Mouse (Mus musculus): ENCODE data around the gene Fkbp2. TPM values are rescaled to one million over a fixed set of nuclear protein-coding genes. Genes with fewer than 3 reads are reported as not detected.

The Fkbp2 gene
- total and polyA plus RNA-seq, 2 experiments from 2014 or later: 8.3 to 169 TPM

- peaks cover 4% of the 10 kb centered on the region; the same call in 1 of the 2 replicates for H3K36me3 ChIP-seq (ENCODE audit: insufficient read depth, low read length)
- ATAC-seq: peak; percentile 21
- peak within 1 kb of the TSS; percentile 90 for H3K27ac ChIP-seq
- under 1% methylated on average over 16 of the region's 16 CpGs for WGBS
- H3K4me2 ChIP-seq (ENCODE audit: low read depth, low read length): peak within 1 kb of the TSS; percentile 90
- DNase-seq (ENCODE audit: low spot score): peak; percentile 95
- 0 out of 2 replicates have a peak, but pooled peaks cover under 1% of the 10 kb centered on the region for H3K27me3 ChIP-seq (ENCODE audit: insufficient read depth, low read length)
- peaks cover 23% of the 10 kb centered on the region for H3K4me1 ChIP-seq (ENCODE audit: insufficient read depth, low read length)
- peak within 1 kb of the TSS; percentile 62 for H3K4me3 ChIP-seq (ENCODE audit: low read length)
- TF ChIP-seq CTCF (IDR thresholded peaks at IDR 0.05; ENCODE audit: low read depth): peak; percentile 68
- no peaks in the 10 kb centered on the region for H3K9me3 ChIP-seq (ENCODE audit: low read length)
- H3K9ac ChIP-seq (replicated peaks; ENCODE audit: low read length): peak within 1 kb of the TSS; percentile 76
Observed at GRCm38 (mm10) chr19:6975537-6976521, 4.5 kb downstream of the Fkbp2 start, which contains the start of gene Plcb3. TSS of gene Plcb3 (minus strand) at chr19:6976470.

- peak; percentile 89 for DNase-seq (ENCODE audit: low spot score)
- Histone ChIP-seq H3K4me1 (ENCODE audit: insufficient read depth, low read length) (peaks cover 22% of the 10 kb centered on the region), H3K4me2 (ENCODE audit: low read depth, low read length) (peak within 1 kb of the TSS; percentile 90), H3K27me3 (ENCODE audit: insufficient read depth, low read length) (0 out of 2 replicates have a peak, but pooled peaks cover 3% of the 10 kb centered on the region), H3K9me3 (ENCODE audit: low read length) (no peaks in the 10 kb centered on the region), H3K36me3 (ENCODE audit: insufficient read depth, low read length) (peaks cover 4% of the 10 kb centered on the region; the same call in 1 of the 2 replicates), H3K4me3 (ENCODE audit: low read length) (peak within 1 kb of the TSS; percentile 62), H3K27ac (peak within 1 kb of the TSS; percentile 90), H3K9ac (replicated peaks; ENCODE audit: low read length) (peak within 1 kb of the TSS; percentile 76)
- TF ChIP-seq CTCF (IDR thresholded peaks at IDR 0.05; ENCODE audit: low read depth): no peak
- peak; percentile 56 for ATAC-seq
- WGBS: under 1% methylated on average over 70 of the region's 84 CpGs
Observed at GRCm38 (mm10) chr19:6974211-6975205, 5.8 kb downstream of the Fkbp2 start, which contains the start of gene Ppp1r14b. TSS of gene Ppp1r14b (plus strand) at chr19:6974968.

- Histone ChIP-seq H3K4me1 (ENCODE audit: insufficient read depth, low read length) (peaks cover 17% of the 10 kb centered on the region), H3K9ac (replicated peaks; ENCODE audit: low read length) (peak overlapping the region; percentile 76; the same call in 1 of the 2 replicates), H3K4me2 (ENCODE audit: low read depth, low read length) (peak overlapping the region; percentile 90), H3K9me3 (ENCODE audit: low read length) (no peaks in the 10 kb centered on the region), H3K36me3 (ENCODE audit: insufficient read depth, low read length) (peaks cover 4% of the 10 kb centered on the region; the same call in 1 of the 2 replicates), H3K27me3 (ENCODE audit: insufficient read depth, low read length) (0 out of 2 replicates have a peak, but pooled peaks cover 3% of the 10 kb centered on the region), H3K4me3 (ENCODE audit: low read length) (peak overlapping the region; percentile 62), H3K27ac (no peak overlapping the region)
- WGBS: 33% methylated on average over 12 of the region's 12 CpGs
- DNase-seq (ENCODE audit: low spot score) (no peak), ATAC-seq (no peak)
- TF ChIP-seq CTCF (IDR thresholded peaks at IDR 0.05; ENCODE audit: low read depth): no peak
Observed at GRCm38 (mm10) chr19:6973581-6974190, 6.6 kb downstream of the Fkbp2 start.

GRCm38 (mm10) chr19:6972247-6972917 is 7.9 kb downstream of the Fkbp2 start:
- TF ChIP-seq CTCF (IDR thresholded peaks at IDR 0.05; ENCODE audit: low read depth): no peak
- Histone ChIP-seq H3K4me2 (ENCODE audit: low read depth, low read length) (no peak overlapping the region), H3K9ac (replicated peaks; ENCODE audit: low read length) (no peak overlapping the region), H3K4me1 (ENCODE audit: insufficient read depth, low read length) (peaks cover 9% of the 10 kb centered on the region), H3K36me3 (ENCODE audit: insufficient read depth, low read length) (no peaks in the 10 kb centered on the region), H3K27ac (no peak overlapping the region), H3K27me3 (ENCODE audit: insufficient read depth, low read length) (0 out of 2 replicates have a peak, but pooled peaks cover 3% of the 10 kb centered on the region), H3K4me3 (ENCODE audit: low read length) (no peak overlapping the region), H3K9me3 (ENCODE audit: low read length) (no peaks in the 10 kb centered on the region)
- DNase-seq (ENCODE audit: low spot score) (no peak), ATAC-seq (no peak)
- 79% methylated on average over 13 of the region's 13 CpGs for WGBS

- 0 out of 2 replicates have a peak, but pooled peaks cover 3% of the 10 kb centered on the region for H3K27me3 ChIP-seq (ENCODE audit: insufficient read depth, low read length)
- H3K4me1 ChIP-seq (ENCODE audit: insufficient read depth, low read length): peaks cover 8% of the 10 kb centered on the region
- no peak overlapping the region for H3K9ac ChIP-seq (replicated peaks; ENCODE audit: low read length)
- H3K4me2 ChIP-seq (ENCODE audit: low read depth, low read length): no peak overlapping the region
- no peak for TF ChIP-seq CTCF (IDR thresholded peaks at IDR 0.05; ENCODE audit: low read depth)
- H3K4me3 ChIP-seq (ENCODE audit: low read length): no peak overlapping the region
- H3K27ac ChIP-seq: no peak overlapping the region
- DNase-seq (ENCODE audit: low spot score) (no peak), ATAC-seq (no peak)
- no peaks in the 10 kb centered on the region for H3K9me3 ChIP-seq (ENCODE audit: low read length)
- 52% methylated on average over 6 of the region's 6 CpGs for WGBS
- no peaks in the 10 kb centered on the region for H3K36me3 ChIP-seq (ENCODE audit: insufficient read depth, low read length)
Observed at GRCm38 (mm10) chr19:6971644-6972043, 8.7 kb downstream of the Fkbp2 start.
